Comparison of ENCODE assay signal across 10 mouse cellular contexts in the genomic region with DNA sequence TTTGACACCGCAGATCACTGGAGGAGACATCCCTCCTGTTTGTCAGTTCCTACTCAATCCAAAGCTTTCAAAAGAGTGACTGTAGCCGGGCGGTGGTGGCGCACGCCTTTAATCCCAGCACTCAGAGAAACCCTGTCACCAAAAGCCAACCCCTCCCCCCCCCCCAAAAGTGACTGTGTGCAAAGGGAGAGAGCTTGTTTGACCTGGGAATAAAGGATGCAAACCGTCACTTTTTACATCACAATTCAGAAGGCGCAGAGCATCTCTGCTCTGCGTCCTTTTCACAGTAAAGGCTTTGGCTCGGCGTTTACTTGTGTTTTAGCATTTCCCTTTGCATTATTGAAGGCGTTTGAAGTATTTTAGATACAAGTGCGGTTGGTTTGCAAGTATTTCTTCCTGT. TPM values are rescaled to one million over a fixed set of nuclear protein-coding genes. Genes with fewer than 3 reads are reported as not detected.
DNase-seq lines count a peak whose midpoint lies in the region; ATAC-seq and TF ChIP-seq lines count a peak whose summit lies in the region.
"Had no signal": no experiment of that assay in that cellular context is flagged by ENCODE, and none has a peak within 500 bp of the region (broad histone marks: within the 10 kb centered on the region; RNA-seq: fewer than 3 reads in every experiment).

No protein-coding gene starts in this region.

- peaks cover 20% of the 10 kb centered on the region for H3K27me3 ChIP-seq in forebrain, embryonic 10.5 days (ENCODE audit: poor library complexity, severe bottlenecking)
- H3K27me3 ChIP-seq in limb, embryonic 12.5 days = no peaks in the 10 kb centered on the region
- peaks cover 10% of the 10 kb centered on the region; the same call in 1 of the 2 replicates for H3K27me3 ChIP-seq in neural tube, embryonic 15.5 days (replicated peaks)

- H3K9me3 ChIP-seq in forebrain, embryonic 10.5 days = no peaks in the 10 kb centered on the region
- no peaks in the 10 kb centered on the region for H3K9me3 ChIP-seq in limb, embryonic 12.5 days
- no peaks in the 10 kb centered on the region for H3K9me3 ChIP-seq in neural tube, embryonic 15.5 days (replicated peaks)

- H3K27ac ChIP-seq in left cerebral cortex, adult 2 months = no peak overlapping the region
- peak overlapping the region; percentile 74 for H3K27ac ChIP-seq in forebrain, embryonic 10.5 days
- H3K27ac ChIP-seq in limb, embryonic 12.5 days = no peak overlapping the region
- H3K27ac ChIP-seq in neural tube, embryonic 15.5 days (replicated peaks) = no peak overlapping the region
- H3K27ac ChIP-seq: macrophage had no signal

- no peak for ATAC-seq in limb, embryonic 12.5 days (ENCODE audit: insufficient number of reproducible peaks, insufficient read depth, low FRiP score, low TSS enrichment, low read depth)
- no peak for ATAC-seq in neural tube, embryonic 15.5 days (ENCODE audit: low FRiP score)

- DNase-seq in left cerebral cortex, adult 2 months (ENCODE audit: extremely low spot score in 1 of 2, low spot score in 2 of 2) = no peak
- DNase-seq in left cerebral cortex, adult 8-10 months (ENCODE audit: low spot score in 2 of 2) = no peak
- no peak for DNase-seq in forebrain, embryonic 10.5 days (ENCODE audit: extremely low spot score, low spot score)
- DNase-seq in frontal cortex, postnatal 25 days (ENCODE audit: low spot score in 2 of 2) = no peak
- DNase-seq in cerebellum, adult 9-11 months = no peak
- DNase-seq in thymus, postnatal 4 days = no peak

- no peaks in the 10 kb centered on the region for H3K36me3 ChIP-seq in forebrain, embryonic 10.5 days (replicated peaks)
- H3K36me3 ChIP-seq in limb, embryonic 12.5 days = no peaks in the 10 kb centered on the region
- H3K36me3 ChIP-seq in neural tube, embryonic 15.5 days = no peaks in the 10 kb centered on the region

- peak overlapping the region; percentile 57 for H3K9ac ChIP-seq in limb, embryonic 12.5 days (replicated peaks)
- 0 out of 2 replicates have a peak overlapping the region, but pooled peaks have one; percentile 5 for H3K9ac ChIP-seq in neural tube, embryonic 15.5 days (replicated peaks)

- intact Hi-C loops in left cerebral cortex, adult 2 months (cut with DNase I) = no loop called here

- TF ChIP-seq CTCF in left cerebral cortex, adult 2 months (IDR thresholded peaks at IDR 0.05) = no peak

- H3K4me1 ChIP-seq in forebrain, embryonic 10.5 days = peaks cover 28% of the 10 kb centered on the region
- peaks cover 17% of the 10 kb centered on the region for H3K4me1 ChIP-seq in limb, embryonic 12.5 days (replicated peaks)
- peaks cover 17% of the 10 kb centered on the region for H3K4me1 ChIP-seq in neural tube, embryonic 15.5 days

- 6% methylated on average over 12 of the region's 12 CpGs for WGBS in forebrain, embryonic 10.5 days
- WGBS in limb, embryonic 12.5 days = 11% methylated on average over 12 of the region's 12 CpGs
- WGBS in neural tube, embryonic 15.5 days = 8% methylated on average over 12 of the region's 12 CpGs

- H3K4me2 ChIP-seq in limb, embryonic 12.5 days = peak overlapping the region; percentile 60
- peak overlapping the region; percentile 53 for H3K4me2 ChIP-seq in neural tube, embryonic 15.5 days

- peak overlapping the region; percentile 36 for H3K4me3 ChIP-seq in left cerebral cortex, adult 2 months
- peak overlapping the region; percentile 48 for H3K4me3 ChIP-seq in forebrain, embryonic 10.5 days
- H3K4me3 ChIP-seq in limb, embryonic 12.5 days (replicated peaks) = peak overlapping the region; percentile 36
- H3K4me3 ChIP-seq in neural tube, embryonic 15.5 days (replicated peaks) = peak overlapping the region; percentile 18
- H3K4me3 ChIP-seq: erythroblast, embryonic 14.5 days had no signal

RNA-seq across cellular contexts. Expression of a gene that starts 7.6 kb away (rescaled TPM):
- 100 to 1,000 TPM; 838 to 905 TPM for total RNA-seq in left cerebral cortex, adult 2 months (2021)
- total RNA-seq in left cerebral cortex, adult 8-10 months (2022) = 100 to 1,000 TPM; 839 to 960 (median 920) TPM
- polyA plus RNA-seq in forebrain, embryonic 10.5 days (2016; fragmentation: Nextera tagmentation; extraction: Ambion mirVana) = 170 and 175 TPM in 2 replicates
- 237 and 250 TPM in 2 replicates for polyA plus RNA-seq in limb, embryonic 12.5 days (2016; fragmentation: Nextera tagmentation; extraction: Ambion mirVana)
- polyA plus RNA-seq in neural tube, embryonic 15.5 days (2015; fragmentation: Nextera tagmentation; extraction: Ambion mirVana) = 347 and 374 TPM in 2 replicates

RNA-seq across cellular contexts. Expression of a gene that starts 27.9 kb away (rescaled TPM):
- 1 to 10 TPM; 4.1 to 6.6 TPM for total RNA-seq in left cerebral cortex, adult 2 months (2021)
- total RNA-seq in left cerebral cortex, adult 8-10 months (2022) = 1 to 10 TPM; 3.9 to 6.6 (median 5.4) TPM
- polyA plus RNA-seq in forebrain, embryonic 10.5 days (2016; fragmentation: Nextera tagmentation; extraction: Ambion mirVana) = 257 and 263 TPM in 2 replicates
- 175 and 179 TPM in 2 replicates for polyA plus RNA-seq in limb, embryonic 12.5 days (2016; fragmentation: Nextera tagmentation; extraction: Ambion mirVana)
- polyA plus RNA-seq in neural tube, embryonic 15.5 days (2015; fragmentation: Nextera tagmentation; extraction: Ambion mirVana) = 35.3 and 56.6 TPM in 2 replicates

RNA-seq across cellular contexts. Expression of a gene that starts 42.0 kb away (rescaled TPM):
- not detected for total RNA-seq in left cerebral cortex, adult 2 months (2021)
- not detected for total RNA-seq in left cerebral cortex, adult 8-10 months (2022)
- polyA plus RNA-seq in forebrain, embryonic 10.5 days (2016; fragmentation: Nextera tagmentation; extraction: Ambion mirVana) = not detected in 2 replicates
- 0.15 and 0.17 TPM in 2 replicates for polyA plus RNA-seq in limb, embryonic 12.5 days (2016; fragmentation: Nextera tagmentation; extraction: Ambion mirVana)
- polyA plus RNA-seq in neural tube, embryonic 15.5 days (2015; fragmentation: Nextera tagmentation; extraction: Ambion mirVana) = 0.47 and 0.49 TPM in 2 replicates
- polyA plus RNA-seq: macrophage had no signal

RNA-seq across cellular contexts. Expression of a gene that starts 46.7 kb away (rescaled TPM):
- total RNA-seq in left cerebral cortex, adult 2 months (2021) = not detected
- not detected for total RNA-seq in left cerebral cortex, adult 8-10 months (2022)
- polyA plus RNA-seq in forebrain, embryonic 10.5 days (2016; fragmentation: Nextera tagmentation; extraction: Ambion mirVana) = not detected in 2 replicates
- polyA plus RNA-seq in limb, embryonic 12.5 days (2016; fragmentation: Nextera tagmentation; extraction: Ambion mirVana) = not detected in 2 replicates
- polyA plus RNA-seq in neural tube, embryonic 15.5 days (2015; fragmentation: Nextera tagmentation; extraction: Ambion mirVana) = 0.24 and 0.42 TPM in 2 replicates
- polyA plus RNA-seq: erythroblast, embryonic 14.5 days; macrophage had no signal
